Mouse (Mus musculus): ENCODE results near the gene Gdpd5. TPM values are rescaled to one million over a fixed set of nuclear protein-coding genes. Genes with fewer than 3 reads are reported as not detected.

Gene Gdpd5
- polyA plus RNA-seq, 1 experiment from 2014 or later: 15.4 TPM

GRCm38 (mm10) chr7:99351802-99352517 lies 29.3 kb upstream of the Gdpd5 start:
- Histone ChIP-seq H3K27me3 (ENCODE audit: control insufficient read depth, insufficient read depth, low read length) (no peaks in the 10 kb centered on the region), H3K4me1 (ENCODE audit: control insufficient read depth, insufficient read depth, low read length) (peaks cover 54% of the 10 kb centered on the region), H3K36me3 (ENCODE audit: control insufficient read depth, insufficient read depth, low read length) (peaks cover 38% of the 10 kb centered on the region), H3K9me3 (ENCODE audit: control insufficient read depth, low read length) (no peaks in the 10 kb centered on the region), H3K27ac (ENCODE audit: low read depth, low read length) (peak overlapping the region; percentile 98), H3K9ac (ENCODE audit: low read depth, low read length) (peak overlapping the region; percentile 94), H3K4me2 (replicated peaks; ENCODE audit: low read depth, low read length) (peak overlapping the region; percentile 86), H3K4me3 (ENCODE audit: low read length) (peak overlapping the region; percentile 79)
- WGBS: under 1% methylated on average over 18 of the region's 18 CpGs
- peak; percentile 30 for ATAC-seq (ENCODE audit: low FRiP score, low TSS enrichment)

- Histone ChIP-seq H3K9ac (ENCODE audit: low read depth, low read length) (peak within 1 kb of the TSS; percentile 94), H3K27ac (ENCODE audit: low read depth, low read length) (peak within 1 kb of the TSS; percentile 98), H3K4me2 (replicated peaks; ENCODE audit: low read depth, low read length) (peak within 1 kb of the TSS; percentile 86), H3K9me3 (ENCODE audit: control insufficient read depth, low read length) (no peaks in the 10 kb centered on the region), H3K4me1 (ENCODE audit: control insufficient read depth, insufficient read depth, low read length) (peaks cover 61% of the 10 kb centered on the region), H3K36me3 (ENCODE audit: control insufficient read depth, insufficient read depth, low read length) (peaks cover 29% of the 10 kb centered on the region), H3K4me3 (ENCODE audit: low read length) (peak within 1 kb of the TSS; percentile 79), H3K27me3 (ENCODE audit: control insufficient read depth, insufficient read depth, low read length) (no peaks in the 10 kb centered on the region)
- ATAC-seq (ENCODE audit: low FRiP score, low TSS enrichment): peak; percentile 81
- under 1% methylated on average over 33 of the region's 35 CpGs for WGBS
These were observed 28.5 kb upstream of the Gdpd5 start, which contains the start of gene Serpinh1 for GRCm38 (mm10) chr7:99352526-99353400. TSS of gene Serpinh1 (minus strand) at chr7:99353239.

GRCm38 (mm10) chr7:99355731-99356131 lies 25.5 kb upstream of the Gdpd5 start:
- 0 out of 2 replicates have a peak, but pooled peaks cover 4% of the 10 kb centered on the region for H3K36me3 ChIP-seq (ENCODE audit: control insufficient read depth, insufficient read depth, low read length)
- H3K4me1 ChIP-seq (ENCODE audit: control insufficient read depth, insufficient read depth, low read length): peaks cover 45% of the 10 kb centered on the region
- H3K4me2 ChIP-seq (replicated peaks; ENCODE audit: low read depth, low read length): peak overlapping the region; percentile 33
- H3K27ac ChIP-seq (ENCODE audit: low read depth, low read length): peak overlapping the region; percentile 97
- no peaks in the 10 kb centered on the region for H3K27me3 ChIP-seq (ENCODE audit: control insufficient read depth, insufficient read depth, low read length)
- H3K4me3 ChIP-seq (ENCODE audit: low read length): no peak overlapping the region
- no peak for ATAC-seq (ENCODE audit: low FRiP score, low TSS enrichment)
- H3K9ac ChIP-seq (ENCODE audit: low read depth, low read length): peak overlapping the region; percentile 49
- WGBS: 9% methylated on average over 7 of the region's 7 CpGs
- no peaks in the 10 kb centered on the region for H3K9me3 ChIP-seq (ENCODE audit: control insufficient read depth, low read length)

GRCm38 (mm10) chr7:99356244-99356930 lies 24.8 kb upstream of the Gdpd5 start:
- peak overlapping the region; percentile 33 for H3K4me2 ChIP-seq (replicated peaks; ENCODE audit: low read depth, low read length)
- no peak overlapping the region for H3K4me3 ChIP-seq (ENCODE audit: low read length)
- WGBS: 31% methylated on average over 9 of the region's 9 CpGs
- no peak for ATAC-seq (ENCODE audit: low FRiP score, low TSS enrichment)
- H3K4me1 ChIP-seq (ENCODE audit: control insufficient read depth, insufficient read depth, low read length): peaks cover 48% of the 10 kb centered on the region
- peak overlapping the region; percentile 49 for H3K9ac ChIP-seq (ENCODE audit: low read depth, low read length)
- H3K9me3 ChIP-seq (ENCODE audit: control insufficient read depth, low read length): no peaks in the 10 kb centered on the region
- peak overlapping the region; percentile 97 for H3K27ac ChIP-seq (ENCODE audit: low read depth, low read length)
- H3K27me3 ChIP-seq (ENCODE audit: control insufficient read depth, insufficient read depth, low read length): no peaks in the 10 kb centered on the region
- H3K36me3 ChIP-seq (ENCODE audit: control insufficient read depth, insufficient read depth, low read length): 0 out of 2 replicates have a peak, but pooled peaks cover under 1% of the 10 kb centered on the region

- no peaks in the 10 kb centered on the region for H3K36me3 ChIP-seq (ENCODE audit: control insufficient read depth, insufficient read depth, low read length)
- ATAC-seq (ENCODE audit: low FRiP score, low TSS enrichment): no peak
- H3K27ac ChIP-seq (ENCODE audit: low read depth, low read length): peak overlapping the region; percentile 97
- H3K4me3 ChIP-seq (ENCODE audit: low read length): no peak overlapping the region
- H3K9ac ChIP-seq (ENCODE audit: low read depth, low read length): no peak overlapping the region
- no peaks in the 10 kb centered on the region for H3K9me3 ChIP-seq (ENCODE audit: control insufficient read depth, low read length)
- H3K4me2 ChIP-seq (replicated peaks; ENCODE audit: low read depth, low read length): no peak overlapping the region
- H3K4me1 ChIP-seq (ENCODE audit: control insufficient read depth, insufficient read depth, low read length): peaks cover 48% of the 10 kb centered on the region
- WGBS: 41% methylated on average over 7 of the region's 7 CpGs
- H3K27me3 ChIP-seq (ENCODE audit: control insufficient read depth, insufficient read depth, low read length): no peaks in the 10 kb centered on the region
These were observed 24.0 kb upstream of the Gdpd5 start for GRCm38 (mm10) chr7:99357201-99357600.

GRCm38 (mm10) chr7:99358371-99358770 lies 22.8 kb upstream of the Gdpd5 start:
- Histone ChIP-seq H3K4me3 (ENCODE audit: low read length) (no peak overlapping the region), H3K9me3 (ENCODE audit: control insufficient read depth, low read length) (no peaks in the 10 kb centered on the region), H3K36me3 (ENCODE audit: control insufficient read depth, insufficient read depth, low read length) (no peaks in the 10 kb centered on the region), H3K4me2 (replicated peaks; ENCODE audit: low read depth, low read length) (no peak overlapping the region), H3K9ac (ENCODE audit: low read depth, low read length) (no peak overlapping the region), H3K27ac (ENCODE audit: low read depth, low read length) (no peak overlapping the region), H3K4me1 (ENCODE audit: control insufficient read depth, insufficient read depth, low read length) (peaks cover 45% of the 10 kb centered on the region), H3K27me3 (ENCODE audit: control insufficient read depth, insufficient read depth, low read length) (no peaks in the 10 kb centered on the region)
- no peak for ATAC-seq (ENCODE audit: low FRiP score, low TSS enrichment)
- 82% methylated on average over 8 of the region's 8 CpGs for WGBS

- peaks cover 35% of the 10 kb centered on the region for H3K4me1 ChIP-seq (ENCODE audit: control insufficient read depth, insufficient read depth, low read length)
- ATAC-seq (ENCODE audit: low FRiP score, low TSS enrichment): peak; percentile 98
- H3K36me3 ChIP-seq (ENCODE audit: control insufficient read depth, insufficient read depth, low read length): no peaks in the 10 kb centered on the region
- peak overlapping the region; percentile 21 for H3K4me2 ChIP-seq (replicated peaks; ENCODE audit: low read depth, low read length)
- no peaks in the 10 kb centered on the region for H3K27me3 ChIP-seq (ENCODE audit: control insufficient read depth, insufficient read depth, low read length)
- H3K4me3 ChIP-seq (ENCODE audit: low read length): no peak overlapping the region
- WGBS: 5% methylated on average over 10 of the region's 10 CpGs
- H3K27ac ChIP-seq (ENCODE audit: low read depth, low read length): peak overlapping the region; percentile 97
- peak overlapping the region; percentile 46 for H3K9ac ChIP-seq (ENCODE audit: low read depth, low read length)
- H3K9me3 ChIP-seq (ENCODE audit: control insufficient read depth, low read length): no peaks in the 10 kb centered on the region
These were observed 21.0 kb upstream of the Gdpd5 start for GRCm38 (mm10) chr7:99360021-99360802.

- Histone ChIP-seq H3K9ac (ENCODE audit: low read depth, low read length) (peak overlapping the region; percentile 40), H3K4me3 (ENCODE audit: low read length) (no peak overlapping the region), H3K4me2 (replicated peaks; ENCODE audit: low read depth, low read length) (peak overlapping the region; percentile 21), H3K36me3 (ENCODE audit: control insufficient read depth, insufficient read depth, low read length) (no peaks in the 10 kb centered on the region), H3K27me3 (ENCODE audit: control insufficient read depth, insufficient read depth, low read length) (no peaks in the 10 kb centered on the region), H3K27ac (ENCODE audit: low read depth, low read length) (peak overlapping the region; percentile 97), H3K4me1 (ENCODE audit: control insufficient read depth, insufficient read depth, low read length) (peaks cover 29% of the 10 kb centered on the region), H3K9me3 (ENCODE audit: control insufficient read depth, low read length) (no peaks in the 10 kb centered on the region)
- WGBS: 10% methylated on average over 8 of the region's 8 CpGs
- no peak for ATAC-seq (ENCODE audit: low FRiP score, low TSS enrichment)
These were observed 20.3 kb upstream of the Gdpd5 start for GRCm38 (mm10) chr7:99360803-99361414.
